Mouse (Mus musculus): ENCODE measurements around the gene Vmn1r18.

DNA sequence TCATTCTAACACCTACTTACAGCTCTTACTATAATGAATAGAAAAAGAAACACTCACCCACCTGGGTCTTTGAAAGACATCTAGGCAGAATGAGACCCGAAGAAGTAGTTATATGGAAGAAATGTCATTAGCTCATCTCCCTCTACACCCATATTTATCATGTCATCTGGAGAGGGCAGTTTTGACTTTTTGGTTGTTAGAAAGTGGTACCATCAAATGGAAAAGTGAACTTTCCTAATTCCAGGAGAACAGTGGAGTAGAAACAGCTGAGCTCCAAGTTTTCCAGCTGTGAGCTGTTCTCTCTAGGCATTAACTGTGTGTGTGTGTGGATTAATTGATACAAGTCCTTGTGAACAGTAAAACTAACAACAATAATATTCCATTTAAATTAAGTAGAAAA lies 32.0 kb downstream of the Vmn1r18 start, which contains the start of gene Vmn1r17:
- TF ChIP-seq CTCF (IDR thresholded peaks at IDR 0.05 in 2 of 3, conservative IDR thresholded peaks at IDR 0.05 in 1 of 3; ENCODE audit: control insufficient read depth in 1 of 3, insufficient read depth in 1 of 3, low read depth in 2 of 3, low read length in 3 of 3, poor library complexity in 1 of 3, severe bottlenecking in 1 of 3) (no peak), MAX (IDR thresholded peaks at IDR 0.05; ENCODE audit: low read length) (no peak), USF1 (IDR thresholded peaks at IDR 0.05; ENCODE audit: low read depth, low read length) (no peak), POLR2A (IDR thresholded peaks at IDR 0.05; ENCODE audit: control insufficient read depth in 1 of 2, insufficient read depth in 1 of 2, low read depth in 1 of 2, low read length in 2 of 2, poor library complexity in 1 of 2) (no peak), HCFC1 (IDR thresholded peaks at IDR 0.05; ENCODE audit: low read depth, low read length) (no peak), MAZ (IDR thresholded peaks at IDR 0.05; ENCODE audit: low read depth, low read length) (no peak), POLR2AphosphoS2 (IDR thresholded peaks at IDR 0.05; ENCODE audit: low read length) (no peak), KAT2A (conservative IDR thresholded peaks at IDR 0.05; ENCODE audit: low read depth, low read length) (no peak)

Data from MEL (cell line).